Mouse (Mus musculus) C2C12 (cell line): ENCODE results near the gene Nav2.

ENCODE experiments used
- CEBPB ChIP-seq: IDR thresholded peaks from one replicate; pipeline ENCODE4 v1.6.1; 2011; ENCODE audit warnings: low read depth, mild to moderate bottlenecking, control low read depth, moderate library complexity
- CTCF ChIP-seq: IDR thresholded peaks from one replicate; pipeline ENCODE4 v1.5.1; 2011; ENCODE audit not compliant: control insufficient read depth, insufficient read depth, insufficient read length
- MAX ChIP-seq: IDR thresholded peaks from one replicate; pipeline ENCODE4 v1.6.1; 2011; ENCODE audit warnings: mild to moderate bottlenecking, control low read depth
- MYOD1 ChIP-seq: IDR thresholded peaks from one replicate; pipeline ENCODE4 v1.6.1; 2011; ENCODE audit warnings: low read depth; ENCODE audit not compliant: control insufficient read depth, insufficient read length
- MYOG ChIP-seq: IDR thresholded peaks from one replicate; pipeline ENCODE4 v1.6.1; 2011; ENCODE audit not compliant: control insufficient read depth, insufficient read length; ENCODE audit errors: extremely low read depth

GRCm38 (mm10) chr7:49428947-49429346 lies 520.4 kb downstream of the Nav2 start:
- TF ChIP-seq CTCF: no peak
- TF ChIP-seq CEBPB: no peak
- TF ChIP-seq MYOG: no peak
- no peak for TF ChIP-seq MYOD1
- no peak for TF ChIP-seq MAX
